Mouse (Mus musculus): ENCODE results near the gene Nectin3.
"Not testable (repeated sequence)": the region's sequence is repeated elsewhere in the genome, so short reads cannot be mapped to it uniquely, and the experiment has no call there.

Nectin3 gene

GRCm38 (mm10) chr16:46416177-46416576 lies 82.1 kb downstream of the Nectin3 start:
- in situ Hi-C loops (cut with MboI, MseI), result no loop called here

GRCm38 (mm10) chr16:46410739-46411057 lies 87.6 kb downstream of the Nectin3 start:
- in situ Hi-C loops (cut with MboI, MseI), result no loop called here

GRCm38 (mm10) chr16:46410053-46410738 lies 88.1 kb downstream of the Nectin3 start:
- in situ Hi-C loops (cut with MboI, MseI), result no loop called here

GRCm38 (mm10) chr16:46407997-46408396 lies 90.3 kb downstream of the Nectin3 start:
- in situ Hi-C loops (cut with MboI, MseI), result no loop called here

- in situ Hi-C loops (cut with MboI, MseI), result no loop called here
Observed at GRCm38 (mm10) chr16:46406844-46407639, 91.3 kb downstream of the Nectin3 start.

- in situ Hi-C loops (cut with MboI, MseI), result no loop called here
Observed at GRCm38 (mm10) chr16:46397945-46398344, 100.4 kb downstream of the Nectin3 start.

GRCm38 (mm10) chr16:46389415-46390033 lies 108.8 kb downstream of the Nectin3 start:
- in situ Hi-C loops (cut with MboI, MseI), result no loop called here

- in situ Hi-C loops (cut with MboI, MseI), result no loop called here
Observed at GRCm38 (mm10) chr16:46388527-46389414, 109.6 kb downstream of the Nectin3 start.

GRCm38 (mm10) chr16:46384279-46384678 lies 114.0 kb downstream of the Nectin3 start:
- in situ Hi-C loops (cut with MboI, MseI), result no loop called here

GRCm38 (mm10) chr16:46383344-46383743 lies 115.0 kb downstream of the Nectin3 start:
- in situ Hi-C loops (cut with MboI, MseI), result no loop called here

GRCm38 (mm10) chr16:46376575-46376974 lies 121.8 kb downstream of the Nectin3 start:
- in situ Hi-C loops (cut with MboI, MseI), result no loop called here

GRCm38 (mm10) chr16:46362022-46362421 lies 136.3 kb downstream of the Nectin3 start:
- in situ Hi-C loops (cut with MboI, MseI), result no loop called here

GRCm38 (mm10) chr16:46357658-46358057 lies 140.7 kb downstream of the Nectin3 start:
- in situ Hi-C loops (cut with MboI, MseI), result not testable (repeated sequence)

GRCm38 (mm10) chr16:46356663-46357062 lies 141.7 kb downstream of the Nectin3 start:
- in situ Hi-C loops (cut with MboI, MseI), result no loop called here
